Mouse (Mus musculus) lung, postnatal 0 days (tissue): ENCODE data around the gene Igfbp4. TPM values are rescaled to one million over a fixed set of nuclear protein-coding genes. Genes with fewer than 3 reads are reported as not detected.

Source experiments
- ATAC-seq: fragments of 200-750 bp; cut with Nextera tagmentation; 2 replicates; pipeline ENCODE4 v1.8.0; 2017; ENCODE audit warnings: moderate library complexity
- DNase-seq: peaks from one replicate; pipeline ENCODE4 v3.0.0-alpha.2; 2016; ENCODE audit warnings: low spot score
- H3K27ac ChIP-seq: fragments of 300-500 bp; sonication (generic); 2 replicates; pipeline ENCODE4 v1.5.1; 2014; ENCODE audit warnings: antibody characterized with exemption, mild to moderate bottlenecking, low read length, mixed read lengths
- H3K27me3 ChIP-seq: fragments of 300-500 bp; sonication (generic); replicated peaks from 2 replicates; pipeline ENCODE4 v1.6.1; 2014; ENCODE audit warnings: low read length, mixed read lengths; ENCODE audit not compliant: insufficient read depth
- H3K36me3 ChIP-seq: fragments of 300-500 bp; sonication (generic); 2 replicates; pipeline ENCODE4 v1.6.1; 2014; ENCODE audit warnings: low read length, mixed read lengths; ENCODE audit not compliant: insufficient read depth
- H3K4me1 ChIP-seq: fragments of 300-500 bp; sonication (generic); 2 replicates; pipeline ENCODE4 v1.6.1; 2014; ENCODE audit warnings: antibody characterized with exemption, low read depth, low read length, mixed read lengths; ENCODE audit not compliant: insufficient read depth
- H3K4me2 ChIP-seq: fragments of 300-500 bp; sonication (generic); replicated peaks from 2 replicates; pipeline ENCODE4 v1.6.1; 2014; ENCODE audit warnings: low read depth, mild to moderate bottlenecking, low read length, moderate library complexity, mixed read lengths
- H3K4me3 ChIP-seq: fragments of 300-500 bp; sonication (generic); 2 replicates; pipeline ENCODE4 v1.5.1; 2014; ENCODE audit warnings: low read depth, low read length
- H3K9ac ChIP-seq: fragments of 300-500 bp; sonication (generic); replicated peaks from 2 replicates; pipeline ENCODE4 v1.6.1; 2014; ENCODE audit warnings: low read depth, mild to moderate bottlenecking
- H3K9me3 ChIP-seq: fragments of 300-500 bp; sonication (generic); 2 replicates; pipeline ENCODE4 v1.6.1; 2016; ENCODE audit warnings: low read length, mixed read lengths
- CTCF ChIP-seq: IDR thresholded peaks from 2 replicates; pipeline ENCODE4 v1.5.1; 2016; ENCODE audit warnings: antibody characterized with exemption, mild to moderate bottlenecking
- EP300 ChIP-seq: IDR thresholded peaks from 2 replicates; pipeline ENCODE4 v1.6.1; 2016; ENCODE audit warnings: antibody characterized with exemption, mild to moderate bottlenecking, control low read depth
- WGBS: fragments of 180-500 bp; shearing (Covaris S2); extraction: QIAGEN DNeasy Blood & Tissue Kit; methylation state at CpG from one replicate; pipeline ENCODE4 v1.1.7; 2014; 5-methylcytosine and 5-hydroxymethylcytosine counted together
- polyA plus RNA-seq: library from polyadenylated mRNA; unstranded; fragments of >200 nt; fragmentation: Nextera tagmentation; extraction: Ambion mirVana; gene quantifications from 2 replicates; pipeline ENCODE4 v1.2.1, GENCODE M21; 2015

Igfbp4 gene
- 416 and 433 TPM in 2 replicates for polyA plus RNA-seq

- DNase-seq, result peak; percentile 68
- 1% methylated on average over 41 of the region's 63 CpGs for WGBS
- Histone ChIP-seq H3K4me1 (peaks cover 10% of the 10 kb centered on the region; the same call in 1 of the 2 replicates), H3K9ac (peak within 1 kb of the TSS; percentile 58), H3K4me3 (peak within 1 kb of the TSS; percentile 61), H3K27me3 (no peaks in the 10 kb centered on the region), H3K27ac (peak within 1 kb of the TSS; percentile 88), H3K4me2 (peak within 1 kb of the TSS; percentile 91), H3K9me3 (no peaks in the 10 kb centered on the region), H3K36me3 (no peaks in the 10 kb centered on the region)
- TF ChIP-seq CTCF (peak; percentile 46), EP300 (no peak)
- peak; percentile 71 for ATAC-seq
These were observed at the start of gene Igfbp4 for GRCm38 (mm10) chr11:99041051-99041729. Igfbp4 (plus strand) TSS chr11:99041244.

GRCm38 (mm10) chr11:98995987-98996386 is 45.1 kb upstream of the Igfbp4 start:
- H3K4me2 ChIP-seq, result no peak overlapping the region
- ATAC-seq (no peak), DNase-seq (no peak)
- no peaks in the 10 kb centered on the region for H3K27me3 ChIP-seq
- H3K4me1 ChIP-seq, result no peaks in the 10 kb centered on the region
- peaks cover 4% of the 10 kb centered on the region; the same call in 1 of the 2 replicates for H3K36me3 ChIP-seq
- no peaks in the 10 kb centered on the region for H3K9me3 ChIP-seq
- no peak overlapping the region for H3K4me3 ChIP-seq
- no peak overlapping the region for H3K9ac ChIP-seq
- WGBS, result 93% methylated on average over 7 of the region's 7 CpGs
- no peak overlapping the region for H3K27ac ChIP-seq
- TF ChIP-seq EP300 (no peak), CTCF (no peak)

GRCm38 (mm10) chr11:98997659-98998058 is 43.4 kb upstream of the Igfbp4 start:
- WGBS, result 94% methylated on average over 4 of the region's 4 CpGs
- peaks cover 4% of the 10 kb centered on the region; the same call in 1 of the 2 replicates for H3K36me3 ChIP-seq
- DNase-seq, result no peak
- H3K9me3 ChIP-seq, result no peaks in the 10 kb centered on the region
- no peak overlapping the region for H3K4me2 ChIP-seq
- no peak for ATAC-seq
- TF ChIP-seq EP300 (no peak), CTCF (no peak)
- H3K4me3 ChIP-seq, result no peak overlapping the region
- no peaks in the 10 kb centered on the region for H3K27me3 ChIP-seq
- no peak overlapping the region for H3K9ac ChIP-seq
- no peak overlapping the region for H3K27ac ChIP-seq
- H3K4me1 ChIP-seq, result no peaks in the 10 kb centered on the region

GRCm38 (mm10) chr11:98998776-98999175 is 42.3 kb upstream of the Igfbp4 start:
- H3K9ac ChIP-seq, result no peak overlapping the region
- H3K36me3 ChIP-seq, result no peaks in the 10 kb centered on the region; the same call in 1 of the 2 replicates
- H3K4me2 ChIP-seq, result no peak overlapping the region
- no peaks in the 10 kb centered on the region for H3K4me1 ChIP-seq
- H3K27me3 ChIP-seq, result no peaks in the 10 kb centered on the region
- no peaks in the 10 kb centered on the region for H3K9me3 ChIP-seq
- no peak overlapping the region for H3K27ac ChIP-seq
- no peak for ATAC-seq
- no peak for TF ChIP-seq EP300
- TF ChIP-seq CTCF, result peak; percentile 55
- no peak for DNase-seq
- no peak overlapping the region for H3K4me3 ChIP-seq

- no peak overlapping the region for H3K4me2 ChIP-seq
- no peak overlapping the region for H3K27ac ChIP-seq
- DNase-seq (no peak), ATAC-seq (no peak)
- no peak for TF ChIP-seq EP300
- no peak for TF ChIP-seq CTCF
- no peaks in the 10 kb centered on the region for H3K4me1 ChIP-seq
- H3K9ac ChIP-seq, result no peak overlapping the region
- no peaks in the 10 kb centered on the region for H3K9me3 ChIP-seq
- H3K36me3 ChIP-seq, result no peaks in the 10 kb centered on the region; the same call in 1 of the 2 replicates
- no peak overlapping the region for H3K4me3 ChIP-seq
- WGBS, result 94% methylated on average over 11 of the region's 11 CpGs
- no peaks in the 10 kb centered on the region for H3K27me3 ChIP-seq
These were observed 41.8 kb upstream of the Igfbp4 start for GRCm38 (mm10) chr11:98999243-98999642.

GRCm38 (mm10) chr11:99006788-99007187 is 34.3 kb upstream of the Igfbp4 start:
- no peak overlapping the region for H3K27ac ChIP-seq
- H3K4me3 ChIP-seq, result no peak overlapping the region
- no peak overlapping the region for H3K9ac ChIP-seq
- DNase-seq (no peak), ATAC-seq (no peak)
- H3K9me3 ChIP-seq, result no peaks in the 10 kb centered on the region
- no peaks in the 10 kb centered on the region for H3K27me3 ChIP-seq
- no peaks in the 10 kb centered on the region for H3K36me3 ChIP-seq
- H3K4me2 ChIP-seq, result no peak overlapping the region
- TF ChIP-seq CTCF (no peak), EP300 (no peak)
- 85% methylated on average over 9 of the region's 9 CpGs for WGBS
- H3K4me1 ChIP-seq, result no peaks in the 10 kb centered on the region
